Mouse (Mus musculus): Measurements from ENCODE around the gene Zfp846.

GRCm38 (mm10) chr9:20609831-20610464, 28.9 kb downstream of the Zfp846 start:
- TF ChIP-seq CTCF (conservative IDR thresholded peaks at IDR 0.05; ENCODE audit: insufficient read depth, insufficient read length, low read depth, low read length) (no peak), POLR2A (IDR thresholded peaks at IDR 0.05; ENCODE audit: low read depth, low read length) (no peak)

Data from kidney, adult 2 months (tissue).